Comparison of ENCODE assay signal across 29 mouse cellular contexts in genomic region chr6:104038853-104039252, GRCm38 (mm10).
"Had no signal": no experiment of that assay in that cellular context is flagged by ENCODE, and none has a peak within 500 bp of the region (broad histone marks: within the 10 kb centered on the region; RNA-seq: fewer than 3 reads in every experiment).

No protein-coding gene starts in this region.

- ATAC-seq: hindbrain, postnatal 0 days; intestine, embryonic 16.5 days had no signal

- H3K9me3 ChIP-seq: heart, embryonic 13.5 days; heart, embryonic 15.5 days; hindbrain, embryonic 13.5 days; hindbrain, embryonic 15.5 days; kidney, embryonic 15.5 days; limb, embryonic 10.5 days; limb, embryonic 12.5 days; liver, embryonic 13.5 days; liver, embryonic 15.5 days had no signal

- H3K27ac ChIP-seq: heart, adult 2 months; heart, embryonic 13.5 days; heart, embryonic 15.5 days; hindbrain, embryonic 13.5 days; hindbrain, embryonic 15.5 days; hindbrain, postnatal 0 days; kidney, embryonic 15.5 days; kidney, postnatal 0 days; left cerebral cortex, adult 2 months; limb, embryonic 10.5 days; limb, embryonic 12.5 days; liver, embryonic 13.5 days; liver, embryonic 15.5 days had no signal

- H3K4me1 ChIP-seq: heart, embryonic 13.5 days; heart, embryonic 15.5 days; hindbrain, embryonic 13.5 days; hindbrain, embryonic 15.5 days; kidney, embryonic 15.5 days; limb, embryonic 10.5 days; limb, embryonic 12.5 days; liver, embryonic 13.5 days; liver, embryonic 15.5 days had no signal

- H3K4me3 ChIP-seq: heart, adult 2 months; heart, embryonic 13.5 days; heart, embryonic 15.5 days; hindbrain, embryonic 13.5 days; hindbrain, embryonic 15.5 days; kidney, embryonic 15.5 days; left cerebral cortex, adult 2 months; limb, embryonic 10.5 days; limb, embryonic 12.5 days; liver, embryonic 13.5 days; liver, embryonic 15.5 days had no signal

- H3K4me2 ChIP-seq: heart, embryonic 11.5 days; heart, embryonic 13.5 days; heart, embryonic 15.5 days; hindbrain, embryonic 13.5 days; hindbrain, embryonic 15.5 days; kidney, embryonic 15.5 days; limb, embryonic 12.5 days; liver, embryonic 11.5 days; liver, embryonic 13.5 days; liver, embryonic 15.5 days had no signal

- H3K27me3 ChIP-seq: heart, embryonic 13.5 days; heart, embryonic 15.5 days; hindbrain, embryonic 13.5 days; hindbrain, embryonic 15.5 days; kidney, embryonic 15.5 days; limb, embryonic 12.5 days; liver, embryonic 13.5 days; liver, embryonic 15.5 days had no signal

- H3K9ac ChIP-seq: heart, embryonic 13.5 days; heart, embryonic 15.5 days; hindbrain, embryonic 13.5 days; hindbrain, embryonic 15.5 days; kidney, embryonic 15.5 days; limb, embryonic 12.5 days; liver, embryonic 13.5 days; liver, embryonic 15.5 days had no signal

- DNase-seq: gastrocnemius, postnatal 14 days; gastrocnemius, postnatal 36 days; heart, adult 11 months; heart, adult 2 months; heart, postnatal 14 days; heart, postnatal 36 days; kidney, adult 11 months; kidney, adult 2 months; kidney, adult 9 months; kidney, postnatal 14 days; kidney, postnatal 36 days; layer of hippocampus, adult 9-11 months; layer of hippocampus, postnatal 36 days; liver; liver, embryonic 13.5 days had no signal

- H3K36me3 ChIP-seq: heart, embryonic 13.5 days; heart, embryonic 15.5 days; hindbrain, embryonic 13.5 days; hindbrain, embryonic 15.5 days; kidney, embryonic 15.5 days; limb, embryonic 10.5 days; limb, embryonic 12.5 days; liver, embryonic 13.5 days; liver, embryonic 15.5 days had no signal
